In genomic region chr1:51215631-51216030, GRCm38 (mm10) we compare ENCODE assay signal across 20 mouse cellular contexts.
DNase-seq lines count a peak whose midpoint lies in the region; ATAC-seq and TF ChIP-seq lines count a peak whose summit lies in the region.
"Had no signal": no experiment of that assay in that cellular context is flagged by ENCODE, and none has a peak within 500 bp of the region (broad histone marks: within the 10 kb centered on the region; RNA-seq: fewer than 3 reads in every experiment).

No protein-coding gene starts in this region.

- H3K27me3 ChIP-seq in forebrain, embryonic 14.5 days (replicated peaks; ENCODE audit: control insufficient read depth, insufficient read depth, low read length): no peaks in the 10 kb centered on the region
- no peaks in the 10 kb centered on the region for H3K27me3 ChIP-seq in forebrain, postnatal 0 days (ENCODE audit: insufficient read depth, low read length)
- no peaks in the 10 kb centered on the region for H3K27me3 ChIP-seq in midbrain, postnatal 0 days (ENCODE audit: insufficient read depth, low read length)
- no peaks in the 10 kb centered on the region for H3K27me3 ChIP-seq in midbrain, embryonic 11.5 days (ENCODE audit: control insufficient read depth, insufficient read depth, low read length)
- H3K27me3 ChIP-seq in neural tube, embryonic 15.5 days (replicated peaks): no peaks in the 10 kb centered on the region
- H3K27me3 ChIP-seq: CH12.LX; embryonic facial prominence, embryonic 13.5 days; heart, embryonic 12.5 days; heart, embryonic 15.5 days; hindbrain, embryonic 15.5 days had no signal

- no peaks in the 10 kb centered on the region for H3K36me3 ChIP-seq in forebrain, embryonic 14.5 days (ENCODE audit: control insufficient read depth, insufficient read depth, low read length)
- no peaks in the 10 kb centered on the region for H3K36me3 ChIP-seq in forebrain, postnatal 0 days (ENCODE audit: insufficient read depth)
- no peaks in the 10 kb centered on the region for H3K36me3 ChIP-seq in midbrain, postnatal 0 days (ENCODE audit: insufficient read depth, low read length)
- H3K36me3 ChIP-seq in midbrain, embryonic 11.5 days (ENCODE audit: control insufficient read depth, insufficient read depth, low read length): no peaks in the 10 kb centered on the region
- H3K36me3 ChIP-seq in neural tube, embryonic 15.5 days: no peaks in the 10 kb centered on the region
- H3K36me3 ChIP-seq: embryonic facial prominence, embryonic 10.5 days; embryonic facial prominence, embryonic 13.5 days; G1E; heart, embryonic 12.5 days; heart, embryonic 15.5 days; hindbrain, embryonic 15.5 days had no signal

- no peak for DNase-seq in forebrain, embryonic 14.5 days (ENCODE audit: low spot score)
- DNase-seq in forebrain, postnatal 0 days: no peak
- no peak for DNase-seq in layer of hippocampus, adult 2 months (ENCODE audit: low spot score in 2 of 2)
- DNase-seq in layer of hippocampus, adult 9-11 months: no peak
- DNase-seq in midbrain, postnatal 0 days (ENCODE audit: low spot score): no peak
- no peak for DNase-seq in midbrain, embryonic 11.5 days (ENCODE audit: low spot score, missing footprints)
- DNase-seq: B cell, adult 2 months; cerebellum, adult 11-12 months; cerebellum, adult 8-10 months; embryo, embryonic 11 days; gastrocnemius, postnatal 25 days had no signal

- 0 out of 2 replicates have a peak, but pooled peaks have one; percentile 18 for ATAC-seq in forebrain, embryonic 14.5 days
- no peak for ATAC-seq in forebrain, postnatal 0 days
- ATAC-seq in midbrain, postnatal 0 days (ENCODE audit: low FRiP score): peak; percentile 31; the same call in 1 of the 2 replicates
- no peak for ATAC-seq in midbrain, embryonic 11.5 days (ENCODE audit: low FRiP score)
- ATAC-seq in neural tube, embryonic 15.5 days (ENCODE audit: low FRiP score): no peak

- no peak for TF ChIP-seq CTCF in forebrain, postnatal 0 days (IDR thresholded peaks at IDR 0.05; ENCODE audit: low read depth)
- no peak for TF ChIP-seq CTCF in layer of hippocampus, adult 2 months (conservative IDR thresholded peaks at IDR 0.05)
- no peak for TF ChIP-seq CTCF in midbrain, postnatal 0 days (IDR thresholded peaks at IDR 0.05)

- no peak overlapping the region for H3K4me3 ChIP-seq in forebrain, embryonic 14.5 days (ENCODE audit: low read depth, low read length)
- no peak overlapping the region for H3K4me3 ChIP-seq in forebrain, postnatal 0 days (ENCODE audit: low read depth, low read length)
- no peak overlapping the region for H3K4me3 ChIP-seq in layer of hippocampus, adult 2 months
- H3K4me3 ChIP-seq in midbrain, postnatal 0 days (ENCODE audit: low read depth, low read length): no peak overlapping the region
- no peak overlapping the region for H3K4me3 ChIP-seq in midbrain, embryonic 11.5 days (ENCODE audit: low read depth, low read length)
- no peak overlapping the region for H3K4me3 ChIP-seq in neural tube, embryonic 15.5 days (replicated peaks)
- H3K4me3 ChIP-seq: embryonic facial prominence, embryonic 10.5 days; embryonic facial prominence, embryonic 13.5 days; erythroblast, embryonic 14.5 days; heart, embryonic 12.5 days; heart, embryonic 15.5 days; hindbrain, embryonic 15.5 days had no signal

- no peak overlapping the region for H3K4me2 ChIP-seq in forebrain, embryonic 14.5 days (ENCODE audit: low read length)
- no peak overlapping the region for H3K4me2 ChIP-seq in forebrain, postnatal 0 days (ENCODE audit: low read depth)
- H3K4me2 ChIP-seq in midbrain, postnatal 0 days (ENCODE audit: low read depth, low read length, poor library complexity, severe bottlenecking): no peak overlapping the region
- H3K4me2 ChIP-seq in midbrain, embryonic 11.5 days: no peak overlapping the region
- H3K4me2 ChIP-seq in neural tube, embryonic 15.5 days: no peak overlapping the region
- H3K4me2 ChIP-seq: embryonic facial prominence, embryonic 13.5 days; heart, embryonic 12.5 days; heart, embryonic 15.5 days; hindbrain, embryonic 15.5 days had no signal

- H3K9ac ChIP-seq in forebrain, embryonic 14.5 days (ENCODE audit: low read length): no peak overlapping the region
- no peak overlapping the region for H3K9ac ChIP-seq in forebrain, postnatal 0 days
- H3K9ac ChIP-seq in midbrain, postnatal 0 days (replicated peaks; ENCODE audit: low read length, poor library complexity, severe bottlenecking): no peak overlapping the region
- H3K9ac ChIP-seq in midbrain, embryonic 11.5 days (ENCODE audit: low read length): no peak overlapping the region
- no peak overlapping the region for H3K9ac ChIP-seq in neural tube, embryonic 15.5 days (replicated peaks)
- H3K9ac ChIP-seq: embryonic facial prominence, embryonic 13.5 days; heart, embryonic 12.5 days; heart, embryonic 15.5 days; hindbrain, embryonic 15.5 days had no signal

- no peak overlapping the region for H3K27ac ChIP-seq in forebrain, embryonic 14.5 days (ENCODE audit: low read depth, low read length)
- no peak overlapping the region for H3K27ac ChIP-seq in forebrain, postnatal 0 days (ENCODE audit: low read depth, low read length)
- H3K27ac ChIP-seq in layer of hippocampus, adult 2 months: peak overlapping the region; percentile 4; the same call in 1 of the 2 replicates
- H3K27ac ChIP-seq in midbrain, postnatal 0 days (ENCODE audit: low read depth, low read length): no peak overlapping the region
- no peak overlapping the region for H3K27ac ChIP-seq in midbrain, embryonic 11.5 days (ENCODE audit: low read depth, low read length)
- no peak overlapping the region for H3K27ac ChIP-seq in neural tube, embryonic 15.5 days (replicated peaks)
- H3K27ac ChIP-seq: embryonic facial prominence, embryonic 10.5 days; embryonic facial prominence, embryonic 13.5 days; heart, embryonic 15.5 days had no signal

- H3K9me3 ChIP-seq in forebrain, embryonic 14.5 days (replicated peaks; ENCODE audit: control insufficient read depth, low read length): no peaks in the 10 kb centered on the region
- no peaks in the 10 kb centered on the region for H3K9me3 ChIP-seq in forebrain, postnatal 0 days (ENCODE audit: low read length)
- no peaks in the 10 kb centered on the region for H3K9me3 ChIP-seq in midbrain, postnatal 0 days (ENCODE audit: low read length)
- H3K9me3 ChIP-seq in midbrain, embryonic 11.5 days (ENCODE audit: control insufficient read depth, low read length): no peaks in the 10 kb centered on the region
- H3K9me3 ChIP-seq in neural tube, embryonic 15.5 days (replicated peaks): no peaks in the 10 kb centered on the region
- H3K9me3 ChIP-seq: embryonic facial prominence, embryonic 10.5 days; embryonic facial prominence, embryonic 13.5 days; G1E; heart, embryonic 12.5 days; heart, embryonic 15.5 days; hindbrain, embryonic 15.5 days had no signal

- 80% methylated on average over 3 of the region's 3 CpGs for WGBS in forebrain, embryonic 14.5 days
- 65% methylated on average over 3 of the region's 3 CpGs for WGBS in forebrain, postnatal 0 days
- 71% methylated on average over 3 of the region's 3 CpGs for WGBS in midbrain, postnatal 0 days
- WGBS in midbrain, embryonic 11.5 days: 94% methylated on average over 3 of the region's 3 CpGs
- 78% methylated on average over 3 of the region's 3 CpGs for WGBS in neural tube, embryonic 15.5 days

- H3K4me1 ChIP-seq in forebrain, embryonic 14.5 days (ENCODE audit: control insufficient read depth, insufficient read depth, low read length): peaks cover 16% of the 10 kb centered on the region
- peaks cover 8% of the 10 kb centered on the region; the same call in 1 of the 2 replicates for H3K4me1 ChIP-seq in forebrain, postnatal 0 days (ENCODE audit: insufficient read depth)
- peaks cover 6% of the 10 kb centered on the region; the same call in 1 of the 2 replicates for H3K4me1 ChIP-seq in midbrain, postnatal 0 days (ENCODE audit: insufficient read depth, low read length)
- H3K4me1 ChIP-seq in midbrain, embryonic 11.5 days (ENCODE audit: control insufficient read depth, insufficient read depth, low read length): peaks cover 6% of the 10 kb centered on the region
- H3K4me1 ChIP-seq in neural tube, embryonic 15.5 days: peaks cover 6% of the 10 kb centered on the region; the same call in 1 of the 2 replicates
- H3K4me1 ChIP-seq: embryonic facial prominence, embryonic 13.5 days; heart, embryonic 12.5 days; heart, embryonic 15.5 days had no signal

Comparison
In these comparisons a context has a peak if more than half of its experiments do, and no peak if none do; other contexts are left out.
1. ATAC-seq: peak in forebrain, embryonic 14.5 days (single experiment) and midbrain, postnatal 0 days (single experiment); none in forebrain, postnatal 0 days (single experiment), midbrain, embryonic 11.5 days (single experiment) and neural tube, embryonic 15.5 days (single experiment).